Mouse (Mus musculus): ENCODE measurements at regions not wholly inside any gene's neighbourhood (a gene's known extent, or its start where the extent isn't known, plus 50 kb on each side); places are given as distances from the start of the nearest gene placed in this dataset.

- peak; percentile 39 for DNase-seq
These were observed 136.3 kb downstream of the Utp6 start for GRCm38 (mm10) chr11:79825881-79826280.

- peak; percentile 68 for DNase-seq
These were observed 138.4 kb downstream of the Utp6 start for GRCm38 (mm10) chr11:79823631-79824310.

- no peak for DNase-seq
These were observed 140.2 kb downstream of the Utp6 start for GRCm38 (mm10) chr11:79821986-79822385.

GRCm38 (mm10) chr11:79815156-79815555 is 147.0 kb downstream of the Utp6 start:
- DNase-seq: no peak

- no peak for DNase-seq
These were observed 155.2 kb downstream of the Utp6 start for GRCm38 (mm10) chr11:79806911-79807466.

- DNase-seq: no peak
These were observed 155.8 kb downstream of the Utp6 start for GRCm38 (mm10) chr11:79806417-79806816.

GRCm38 (mm10) chr11:79805981-79806415 is 156.2 kb downstream of the Utp6 start:
- no peak for DNase-seq

- DNase-seq: no peak
These were observed 158.2 kb downstream of the Utp6 start for GRCm38 (mm10) chr11:79803971-79804370.

- no peak for DNase-seq
These were observed 159.2 kb downstream of the Utp6 start for GRCm38 (mm10) chr11:79803006-79803405.

GRCm38 (mm10) chr11:79802566-79802965 is 159.6 kb downstream of the Utp6 start:
- DNase-seq: no peak

GRCm38 (mm10) chr11:79800256-79800655 is 161.9 kb downstream of the Utp6 start:
- no peak for DNase-seq

- DNase-seq: no peak
These were observed 173.9 kb downstream of the Utp6 start for GRCm38 (mm10) chr11:79788251-79788741.

- no peak for DNase-seq
These were observed 174.4 kb downstream of the Utp6 start for GRCm38 (mm10) chr11:79787766-79788165.

- DNase-seq: no peak
These were observed 178.1 kb downstream of the Utp6 start for GRCm38 (mm10) chr11:79784071-79784470.

GRCm38 (mm10) chr11:79781966-79782365 is 180.2 kb downstream of the Utp6 start:
- no peak for DNase-seq

GRCm38 (mm10) chr11:79779756-79780155 is 182.4 kb downstream of the Utp6 start:
- no peak for DNase-seq

- peak; percentile 62 for DNase-seq
These were observed 183.7 kb downstream of the Utp6 start for GRCm38 (mm10) chr11:79778522-79778921.

GRCm38 (mm10) chr11:79777988-79778387 is 184.2 kb downstream of the Utp6 start:
- DNase-seq: peak; percentile 84

- DNase-seq: no peak
These were observed 185.6 kb downstream of the Rab11fip4 start for GRCm38 (mm10) chr11:79776577-79776976.

GRCm38 (mm10) chr11:79773755-79774154 is 182.7 kb downstream of the Rab11fip4 start:
- no peak for DNase-seq

- peak; percentile 73 for DNase-seq
These were observed 180.4 kb downstream of the Rab11fip4 start for GRCm38 (mm10) chr11:79771431-79771830.

GRCm38 (mm10) chr11:79767111-79767510 is 176.1 kb downstream of the Rab11fip4 start:
- DNase-seq: no peak

- no peak for DNase-seq
These were observed 175.0 kb downstream of the Rab11fip4 start for GRCm38 (mm10) chr11:79766036-79766435.

GRCm38 (mm10) chr11:79765396-79765795 is 174.4 kb downstream of the Rab11fip4 start:
- DNase-seq: no peak

Measured in adrenal gland, adult 8-10 months (tissue).